Mouse (Mus musculus): ENCODE data around the gene Cd5l. TPM values are rescaled to one million over a fixed set of nuclear protein-coding genes. Genes with fewer than 3 reads are reported as not detected.

Gene Cd5l
- polyA plus RNA-seq, 1 experiment from 2014 or later, result 0.15 TPM

- Histone ChIP-seq H3K9me3 (replicated peaks) (no peaks in the 10 kb centered on the region), H3K27ac (no peak overlapping the region), H3K4me3 (no peak overlapping the region), H3K27me3 (peaks cover 3% of the 10 kb centered on the region; the same call in 1 of the 2 replicates), H3K4me1 (replicated peaks) (no peaks in the 10 kb centered on the region), H3K9ac (no peak overlapping the region), H3K4me2 (no peak overlapping the region), H3K36me3 (no peaks in the 10 kb centered on the region)
- ATAC-seq (replicated peaks; ENCODE audit: insufficient number of reproducible peaks, insufficient read depth, low FRiP score, low read depth), result no peak
- 71% methylated on average over 4 of the region's 4 CpGs for WGBS
Observed at GRCm38 (mm10) chr3:87409196-87409935, 51.7 kb downstream of the Cd5l start.

GRCm38 (mm10) chr3:87410605-87411004 is 52.9 kb downstream of the Cd5l start:
- no peak for ATAC-seq (replicated peaks; ENCODE audit: insufficient number of reproducible peaks, insufficient read depth, low FRiP score, low read depth)
- no peak overlapping the region for H3K4me2 ChIP-seq
- no peak overlapping the region for H3K4me3 ChIP-seq
- H3K4me1 ChIP-seq (replicated peaks), result no peaks in the 10 kb centered on the region
- no peaks in the 10 kb centered on the region for H3K9me3 ChIP-seq (replicated peaks)
- H3K27me3 ChIP-seq, result peaks cover 3% of the 10 kb centered on the region; the same call in 1 of the 2 replicates
- WGBS, result 71% methylated on average over 6 of the region's 6 CpGs
- no peak overlapping the region for H3K9ac ChIP-seq
- H3K36me3 ChIP-seq, result no peaks in the 10 kb centered on the region
- no peak overlapping the region for H3K27ac ChIP-seq

- no peak overlapping the region for H3K4me2 ChIP-seq
- H3K4me3 ChIP-seq, result no peak overlapping the region
- no peak overlapping the region for H3K27ac ChIP-seq
- H3K9me3 ChIP-seq (replicated peaks), result no peaks in the 10 kb centered on the region
- no peak overlapping the region for H3K9ac ChIP-seq
- 10% methylated on average over 12 of the region's 12 CpGs for WGBS
- peaks cover 3% of the 10 kb centered on the region; the same call in 1 of the 2 replicates for H3K27me3 ChIP-seq
- no peaks in the 10 kb centered on the region for H3K36me3 ChIP-seq
- no peaks in the 10 kb centered on the region for H3K4me1 ChIP-seq (replicated peaks)
- ATAC-seq (replicated peaks; ENCODE audit: insufficient number of reproducible peaks, insufficient read depth, low FRiP score, low read depth), result no peak; the same call in 1 of the 2 replicates
Observed at GRCm38 (mm10) chr3:87411150-87411549, 53.5 kb downstream of the Cd5l start.

GRCm38 (mm10) chr3:87420645-87421044 is 63.0 kb downstream of the Cd5l start:
- Histone ChIP-seq H3K27me3 (no peaks in the 10 kb centered on the region), H3K9ac (no peak overlapping the region), H3K9me3 (replicated peaks) (no peaks in the 10 kb centered on the region), H3K36me3 (no peaks in the 10 kb centered on the region), H3K4me2 (no peak overlapping the region), H3K4me3 (no peak overlapping the region), H3K4me1 (replicated peaks) (no peaks in the 10 kb centered on the region), H3K27ac (no peak overlapping the region)
- ATAC-seq (replicated peaks; ENCODE audit: insufficient number of reproducible peaks, insufficient read depth, low FRiP score, low read depth), result no peak
- 41% methylated on average over 1 of the region's 1 CpGs for WGBS

Other genes with a start within 250 kb of the Cd5l start
- 9.0 and 13.1 TPM in 2 replicates for gene Kirrel, start 183.1 kb upstream of the Cd5l start, polyA plus RNA-seq (2015; fragmentation: Nextera tagmentation; extraction: Ambion mirVana)
- gene Fcrls, start 94.1 kb upstream of the Cd5l start, polyA plus RNA-seq (2015; fragmentation: Nextera tagmentation; extraction: Ambion mirVana), result 4.6 and 7.5 TPM in 2 replicates
- gene Fcrl1, start 18.5 kb downstream of the Cd5l start, polyA plus RNA-seq (2015; fragmentation: Nextera tagmentation; extraction: Ambion mirVana), result 0.20 and 0.36 TPM in 2 replicates
- not detected in 2 replicates for gene Fcrl5, start 77.9 kb downstream of the Cd5l start, polyA plus RNA-seq (2015; fragmentation: Nextera tagmentation; extraction: Ambion mirVana)
- 9.6 and 12.5 TPM in 2 replicates for gene Etv3, start 167.5 kb downstream of the Cd5l start, polyA plus RNA-seq (2015; fragmentation: Nextera tagmentation; extraction: Ambion mirVana)